Mouse (Mus musculus) lung, postnatal 0 days (tissue): ENCODE data around the gene Sec1. TPM values are rescaled to one million over a fixed set of nuclear protein-coding genes. Genes with fewer than 3 reads are reported as not detected.
"Not testable (repeated sequence)": the region's sequence is repeated elsewhere in the genome, so short reads cannot be mapped to it uniquely, and the experiment has no call there.

Experiments used
- ATAC-seq: fragments of 200-750 bp; cut with Nextera tagmentation; 2 replicates; pipeline ENCODE4 v1.8.0; 2017; ENCODE audit warnings: moderate library complexity
- DNase-seq: peaks from one replicate; pipeline ENCODE4 v3.0.0-alpha.2; 2016; ENCODE audit warnings: low spot score
- H3K27ac ChIP-seq: fragments of 300-500 bp; sonication (generic); 2 replicates; pipeline ENCODE4 v1.5.1; 2014; ENCODE audit warnings: antibody characterized with exemption, mild to moderate bottlenecking, low read length, mixed read lengths
- H3K27me3 ChIP-seq: fragments of 300-500 bp; sonication (generic); replicated peaks from 2 replicates; pipeline ENCODE4 v1.6.1; 2014; ENCODE audit warnings: low read length, mixed read lengths; ENCODE audit not compliant: insufficient read depth
- H3K36me3 ChIP-seq: fragments of 300-500 bp; sonication (generic); 2 replicates; pipeline ENCODE4 v1.6.1; 2014; ENCODE audit warnings: low read length, mixed read lengths; ENCODE audit not compliant: insufficient read depth
- H3K4me1 ChIP-seq: fragments of 300-500 bp; sonication (generic); 2 replicates; pipeline ENCODE4 v1.6.1; 2014; ENCODE audit warnings: antibody characterized with exemption, low read depth, low read length, mixed read lengths; ENCODE audit not compliant: insufficient read depth
- H3K4me2 ChIP-seq: fragments of 300-500 bp; sonication (generic); replicated peaks from 2 replicates; pipeline ENCODE4 v1.6.1; 2014; ENCODE audit warnings: low read depth, mild to moderate bottlenecking, low read length, moderate library complexity, mixed read lengths
- H3K4me3 ChIP-seq: fragments of 300-500 bp; sonication (generic); 2 replicates; pipeline ENCODE4 v1.5.1; 2014; ENCODE audit warnings: low read depth, low read length
- H3K9ac ChIP-seq: fragments of 300-500 bp; sonication (generic); replicated peaks from 2 replicates; pipeline ENCODE4 v1.6.1; 2014; ENCODE audit warnings: low read depth, mild to moderate bottlenecking
- H3K9me3 ChIP-seq: fragments of 300-500 bp; sonication (generic); 2 replicates; pipeline ENCODE4 v1.6.1; 2016; ENCODE audit warnings: low read length, mixed read lengths
- CTCF ChIP-seq: IDR thresholded peaks from 2 replicates; pipeline ENCODE4 v1.5.1; 2016; ENCODE audit warnings: antibody characterized with exemption, mild to moderate bottlenecking
- EP300 ChIP-seq: IDR thresholded peaks from 2 replicates; pipeline ENCODE4 v1.6.1; 2016; ENCODE audit warnings: antibody characterized with exemption, mild to moderate bottlenecking, control low read depth
- WGBS: fragments of 180-500 bp; shearing (Covaris S2); extraction: QIAGEN DNeasy Blood & Tissue Kit; methylation state at CpG from one replicate; pipeline ENCODE4 v1.1.7; 2014; 5-methylcytosine and 5-hydroxymethylcytosine counted together
- polyA plus RNA-seq: library from polyadenylated mRNA; unstranded; fragments of >200 nt; fragmentation: Nextera tagmentation; extraction: Ambion mirVana; gene quantifications from 2 replicates; pipeline ENCODE4 v1.2.1, GENCODE M21; 2015

Gene Sec1
- polyA plus RNA-seq, 1 experiment from 2014 or later, result 2.0 TPM

- WGBS, result 75% methylated on average over 7 of the region's 7 CpGs
- no peak within 1 kb of the TSS for H3K4me3 ChIP-seq
- H3K27me3 ChIP-seq, result no peaks in the 10 kb centered on the region
- H3K27ac ChIP-seq, result no peak within 1 kb of the TSS
- DNase-seq (no peak), ATAC-seq (no peak)
- no peaks in the 10 kb centered on the region for H3K36me3 ChIP-seq
- H3K9ac ChIP-seq, result no peak within 1 kb of the TSS
- H3K4me1 ChIP-seq, result peaks cover 3% of the 10 kb centered on the region; the same call in 1 of the 2 replicates
- H3K9me3 ChIP-seq, result no peaks in the 10 kb centered on the region
- no peak within 1 kb of the TSS for H3K4me2 ChIP-seq
- TF ChIP-seq EP300 (no peak), CTCF (no peak)
Observed at GRCm38 (mm10) chr7:45666161-45666560, 28.0 kb downstream of the Sec1 start, which contains the start of gene Fut2. Fut2 (minus strand) TSS chr7:45666394.

- H3K27me3 ChIP-seq, result no peaks in the 10 kb centered on the region
- no peak overlapping the region for H3K9ac ChIP-seq
- H3K27ac ChIP-seq, result no peak overlapping the region
- no peak for TF ChIP-seq CTCF
- TF ChIP-seq EP300, result no peak
- no peak overlapping the region for H3K4me2 ChIP-seq
- H3K9me3 ChIP-seq, result no peaks in the 10 kb centered on the region
- DNase-seq, result peak; percentile 24
- H3K36me3 ChIP-seq, result no peaks in the 10 kb centered on the region
- no peak overlapping the region for H3K4me3 ChIP-seq
- WGBS, result 36% methylated on average over 13 of the region's 13 CpGs
- H3K4me1 ChIP-seq, result peaks cover 3% of the 10 kb centered on the region; the same call in 1 of the 2 replicates
- no peak for ATAC-seq
Observed at GRCm38 (mm10) chr7:45665303-45666138, 28.7 kb downstream of the Sec1 start.

GRCm38 (mm10) chr7:45661702-45662101 is 32.5 kb downstream of the Sec1 start:
- H3K27ac ChIP-seq, H3K4me2 ChIP-seq, DNase-seq, H3K4me3 ChIP-seq, H3K36me3 ChIP-seq, H3K27me3 ChIP-seq, ATAC-seq, H3K9me3 ChIP-seq, H3K4me1 ChIP-seq, H3K9ac ChIP-seq: not testable (repeated sequence)
- 93% methylated on average over 5 of the region's 6 CpGs for WGBS

- H3K27me3 ChIP-seq, result no peaks in the 10 kb centered on the region
- DNase-seq, result no peak
- no peak for ATAC-seq
- no peak overlapping the region for H3K4me2 ChIP-seq
- no peak overlapping the region for H3K27ac ChIP-seq
- WGBS, result 69% methylated on average over 11 of the region's 11 CpGs
- no peaks in the 10 kb centered on the region for H3K9me3 ChIP-seq
- TF ChIP-seq CTCF (no peak), EP300 (no peak)
- H3K36me3 ChIP-seq, result no peaks in the 10 kb centered on the region
- peaks cover 3% of the 10 kb centered on the region; the same call in 1 of the 2 replicates for H3K4me1 ChIP-seq
- H3K4me3 ChIP-seq, result no peak overlapping the region
- H3K9ac ChIP-seq, result no peak overlapping the region
Observed at GRCm38 (mm10) chr7:45660746-45661478, 33.3 kb downstream of the Sec1 start.

GRCm38 (mm10) chr7:45654424-45655047 is 39.7 kb downstream of the Sec1 start:
- H3K4me3 ChIP-seq, result no peak overlapping the region
- no peaks in the 10 kb centered on the region for H3K36me3 ChIP-seq
- DNase-seq (peak; percentile 56), ATAC-seq (peak; percentile 43)
- H3K9me3 ChIP-seq, result no peaks in the 10 kb centered on the region
- no peak for TF ChIP-seq CTCF
- TF ChIP-seq EP300, result no peak
- no peaks in the 10 kb centered on the region for H3K4me1 ChIP-seq
- no peak overlapping the region for H3K9ac ChIP-seq
- no peaks in the 10 kb centered on the region for H3K27me3 ChIP-seq
- 0 out of 2 replicates have a peak overlapping the region, but pooled peaks have one; percentile 0 for H3K27ac ChIP-seq
- 23% methylated on average over 17 of the region's 17 CpGs for WGBS
- H3K4me2 ChIP-seq, result peak overlapping the region; percentile 42

GRCm38 (mm10) chr7:45650484-45650883 is 43.7 kb downstream of the Sec1 start:
- not testable (repeated sequence) for H3K4me1 ChIP-seq, ATAC-seq, H3K36me3 ChIP-seq, H3K9ac ChIP-seq, DNase-seq, H3K4me3 ChIP-seq, H3K4me2 ChIP-seq, H3K9me3 ChIP-seq, H3K27me3 ChIP-seq, H3K27ac ChIP-seq
- WGBS, result 93% methylated on average over 18 of the region's 20 CpGs
